Mouse (Mus musculus): ENCODE measurements around the gene Arg1.

Arg1 gene

GRCm38 (mm10) chr10:24915486-24915885 lies 11.8 kb downstream of the Arg1 start:
- DNase-seq (ENCODE audit: extremely low read depth, low read depth, low spot score): no peak

- no peak for DNase-seq (ENCODE audit: extremely low read depth, low read depth, low spot score)
These were observed 14.7 kb downstream of the Arg1 start for GRCm38 (mm10) chr10:24912576-24912975.

DNA sequence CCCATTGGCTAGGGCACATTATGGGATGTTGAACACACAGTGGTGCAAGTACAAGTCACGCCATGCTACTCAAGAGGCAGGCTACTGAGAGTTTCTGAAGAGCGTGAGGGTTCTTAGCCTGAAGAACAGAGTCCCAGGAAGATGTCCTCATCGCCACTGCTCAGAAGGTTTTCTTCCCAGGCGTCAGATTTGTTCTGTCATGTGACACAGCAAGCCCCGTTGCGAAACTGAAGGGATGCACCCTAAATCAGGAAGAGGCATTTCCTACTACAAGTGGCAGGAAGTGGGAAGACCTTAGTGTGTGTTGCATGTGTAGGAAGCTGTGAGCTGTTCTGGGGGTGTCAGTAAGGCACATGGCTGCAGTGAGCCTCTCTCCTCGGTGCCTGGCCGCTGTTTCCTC lies 16.1 kb downstream of the Arg1 start:
- no peak for DNase-seq (ENCODE audit: extremely low read depth, low read depth, low spot score)

- no peak for DNase-seq (ENCODE audit: extremely low read depth, low read depth, low spot score)
These were observed 21.7 kb downstream of the Arg1 start for GRCm38 (mm10) chr10:24905627-24906026.

DNA sequence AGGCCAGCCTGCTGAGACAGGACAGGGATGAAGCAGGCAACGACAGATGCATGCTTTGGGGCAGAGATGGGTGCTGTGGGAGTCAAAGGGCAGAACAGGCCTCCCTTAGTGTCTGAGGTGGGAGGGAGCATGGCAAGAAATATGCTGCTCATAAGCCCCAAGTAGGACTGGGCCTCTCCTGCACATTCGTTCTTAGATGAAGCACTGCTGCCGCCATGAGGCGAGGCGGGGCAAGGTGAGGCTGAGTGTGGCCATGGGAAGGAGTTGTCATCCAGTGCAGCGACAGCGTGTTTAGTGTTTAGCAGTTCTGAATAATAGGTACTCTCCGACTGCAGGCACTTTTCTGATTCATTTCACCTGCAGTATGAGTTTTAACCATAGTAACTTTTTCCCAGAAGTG lies 31.4 kb downstream of the Arg1 start:
- DNase-seq (ENCODE audit: extremely low read depth, low read depth, low spot score): no peak

- DNase-seq (ENCODE audit: extremely low read depth, low read depth, low spot score): no peak
These were observed 38.9 kb downstream of the Arg1 start for GRCm38 (mm10) chr10:24888343-24888742.

- DNase-seq (ENCODE audit: extremely low read depth, low read depth, low spot score): no peak
These were observed 41.3 kb downstream of the Arg1 start for GRCm38 (mm10) chr10:24886008-24886407.

GRCm38 (mm10) chr10:24873624-24874023 lies 53.7 kb downstream of the Arg1 start:
- no peak for DNase-seq (ENCODE audit: extremely low read depth, low read depth, low spot score)

DNA sequence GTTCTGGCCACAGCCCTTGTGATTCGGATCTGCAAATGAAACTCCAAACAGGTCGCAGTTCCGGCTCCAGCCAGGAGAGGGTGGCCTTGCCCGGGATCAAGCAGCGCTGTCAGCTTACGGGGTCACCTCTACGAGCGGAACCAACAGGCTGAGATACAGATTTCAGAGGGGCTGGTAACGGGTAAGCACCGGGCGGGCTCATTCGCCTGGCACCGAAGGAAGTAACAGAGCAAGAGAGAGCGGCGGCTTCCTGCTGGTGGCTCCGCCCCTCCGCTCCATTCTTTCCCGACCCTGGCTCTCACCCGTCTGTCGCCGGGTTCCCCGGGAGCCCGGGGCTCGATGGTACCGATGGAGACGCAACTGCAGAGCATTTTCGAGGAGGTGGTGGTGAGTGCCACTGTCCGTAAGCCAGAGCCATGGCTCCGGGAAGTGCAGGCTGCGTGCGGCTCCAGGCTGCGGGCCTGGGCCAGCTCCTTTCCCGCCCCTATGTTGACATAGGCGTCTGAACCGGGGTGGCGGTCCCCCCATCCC lies 57.5 kb downstream of the Arg1 start, which contains the start of gene Med23:
Gene Med23, plus strand, starts transcription at position 227 of the 531 bp plus-strand sequence.
- peak; percentile 74 for DNase-seq (ENCODE audit: extremely low read depth, low read depth, low spot score)
